Mouse (Mus musculus): ENCODE measurements around the gene Gnb2. TPM values are rescaled to one million over a fixed set of nuclear protein-coding genes. Genes with fewer than 3 reads are reported as not detected.

Gnb2 gene
- polyA plus RNA-seq, 1 experiment from 2014 or later: 464 TPM

- WGBS: 73% methylated on average over 10 of the region's 10 CpGs
- H3K27me3 ChIP-seq: 0 out of 2 replicates have a peak, but pooled peaks cover 5% of the 10 kb centered on the region
Measured at GRCm38 (mm10) chr5:137562965-137563364, 29.7 kb upstream of the Gnb2 start.

GRCm38 (mm10) chr5:137561556-137561955 is 28.2 kb upstream of the Gnb2 start:
- no peak overlapping the region for H3K4me3 ChIP-seq
- 75% methylated on average over 6 of the region's 6 CpGs for WGBS
- H3K4me2 ChIP-seq (replicated peaks): no peak overlapping the region
- 0 out of 2 replicates have a peak, but pooled peaks cover 5% of the 10 kb centered on the region for H3K27me3 ChIP-seq
- H3K27ac ChIP-seq (replicated peaks): no peak overlapping the region
- no peaks in the 10 kb centered on the region for H3K36me3 ChIP-seq
- H3K4me1 ChIP-seq: no peaks in the 10 kb centered on the region
- ATAC-seq (ENCODE audit: low FRiP score, low read depth): no peak
- no peak overlapping the region for H3K9ac ChIP-seq (replicated peaks)
- H3K9me3 ChIP-seq: no peaks in the 10 kb centered on the region

More at GRCm38 (mm10) chr5:137562965-137563364, 29.7 kb upstream of the Gnb2 start:
- no peaks in the 10 kb centered on the region for H3K36me3 ChIP-seq
- H3K9ac ChIP-seq (replicated peaks): no peak overlapping the region
- H3K4me1 ChIP-seq: no peaks in the 10 kb centered on the region
- no peak overlapping the region for H3K27ac ChIP-seq (replicated peaks)
- no peak overlapping the region for H3K4me2 ChIP-seq (replicated peaks)
- no peak overlapping the region for H3K4me3 ChIP-seq
- H3K9me3 ChIP-seq: no peaks in the 10 kb centered on the region
- ATAC-seq (ENCODE audit: low FRiP score, low read depth): no peak

GRCm38 (mm10) chr5:137553898-137554297 is 20.6 kb upstream of the Gnb2 start:
- H3K4me2 ChIP-seq (replicated peaks): peak overlapping the region; percentile 59
- H3K27ac ChIP-seq (replicated peaks): peak overlapping the region; percentile 68
- ATAC-seq (ENCODE audit: low FRiP score, low read depth): peak; percentile 41; the same call in 1 of the 2 replicates
- H3K4me1 ChIP-seq: peaks cover 12% of the 10 kb centered on the region; the same call in 1 of the 2 replicates
- no peaks in the 10 kb centered on the region for H3K36me3 ChIP-seq
- H3K27me3 ChIP-seq: peaks cover 7% of the 10 kb centered on the region; the same call in 1 of the 2 replicates
- H3K4me3 ChIP-seq: peak overlapping the region; percentile 62
- no peaks in the 10 kb centered on the region for H3K9me3 ChIP-seq
- peak overlapping the region; percentile 70 for H3K9ac ChIP-seq (replicated peaks)
- 57% methylated on average over 11 of the region's 11 CpGs for WGBS

GRCm38 (mm10) chr5:137553411-137553837 is 20.1 kb upstream of the Gnb2 start, which contains the start of gene Actl6b:
Gene Actl6b, plus strand, starts transcription at chr5:137553517.
- peak; percentile 94 for ATAC-seq (ENCODE audit: low FRiP score, low read depth)
- H3K27ac ChIP-seq (replicated peaks): peak within 1 kb of the TSS; percentile 68
- WGBS: under 1% methylated on average over 37 of the region's 37 CpGs

GRCm38 (mm10) chr5:137553000-137553399 is 19.7 kb upstream of the Gnb2 start:
- H3K4me3 ChIP-seq: peak overlapping the region; percentile 62
- H3K4me1 ChIP-seq: peaks cover 12% of the 10 kb centered on the region; the same call in 1 of the 2 replicates
- H3K9me3 ChIP-seq: no peaks in the 10 kb centered on the region
- no peaks in the 10 kb centered on the region for H3K36me3 ChIP-seq
- peak overlapping the region; percentile 70; the same call in 1 of the 2 replicates for H3K9ac ChIP-seq (replicated peaks)
- H3K4me2 ChIP-seq (replicated peaks): peak overlapping the region; percentile 59
- peak overlapping the region; percentile 68 for H3K27ac ChIP-seq (replicated peaks)
- 0 out of 2 replicates have a peak, but pooled peaks have one; percentile 23 for ATAC-seq (ENCODE audit: low FRiP score, low read depth)
- WGBS: 30% methylated on average over 6 of the region's 6 CpGs
- H3K27me3 ChIP-seq: peaks cover 7% of the 10 kb centered on the region; the same call in 1 of the 2 replicates

More at GRCm38 (mm10) chr5:137553411-137553837, 20.1 kb upstream of the Gnb2 start, which contains the start of gene Actl6b:
- Histone ChIP-seq H3K36me3 (no peaks in the 10 kb centered on the region), H3K9me3 (no peaks in the 10 kb centered on the region), H3K27me3 (peaks cover 7% of the 10 kb centered on the region; the same call in 1 of the 2 replicates), H3K4me3 (peak within 1 kb of the TSS; percentile 62), H3K4me1 (peaks cover 12% of the 10 kb centered on the region; the same call in 1 of the 2 replicates), H3K9ac (replicated peaks) (peak within 1 kb of the TSS; percentile 70), H3K4me2 (replicated peaks) (peak within 1 kb of the TSS; percentile 59)

- Histone ChIP-seq H3K27me3 (peaks cover 7% of the 10 kb centered on the region; the same call in 1 of the 2 replicates), H3K9me3 (no peaks in the 10 kb centered on the region), H3K4me2 (replicated peaks) (no peak overlapping the region), H3K9ac (replicated peaks) (no peak overlapping the region), H3K36me3 (no peaks in the 10 kb centered on the region), H3K4me3 (no peak overlapping the region), H3K4me1 (peaks cover 12% of the 10 kb centered on the region; the same call in 1 of the 2 replicates), H3K27ac (replicated peaks) (no peak overlapping the region)
- no peak for ATAC-seq (ENCODE audit: low FRiP score, low read depth)
- WGBS: 71% methylated on average over 5 of the region's 5 CpGs
Measured at GRCm38 (mm10) chr5:137551119-137551518, 17.8 kb upstream of the Gnb2 start.

DNA sequence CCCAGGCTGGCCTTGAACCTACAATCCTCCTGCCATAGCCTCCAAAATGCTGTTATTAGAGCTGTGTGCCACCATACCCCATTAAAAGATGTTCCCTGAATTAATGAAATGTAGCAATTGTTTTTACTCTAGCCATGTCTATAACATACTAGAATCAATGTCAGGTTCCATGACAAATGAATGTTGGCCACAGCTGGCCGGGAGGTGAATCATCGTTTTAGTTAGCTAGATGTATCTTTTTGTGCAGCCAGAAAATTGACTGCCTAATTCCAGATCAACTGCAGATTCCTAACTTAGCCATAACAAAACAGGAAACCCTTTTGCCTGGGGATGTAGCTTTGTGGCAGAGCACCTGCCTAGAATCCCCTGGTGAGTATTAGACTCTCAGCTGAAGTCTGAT is 16.5 kb upstream of the Gnb2 start:
- Histone ChIP-seq H3K4me3 (no peak overlapping the region), H3K9ac (replicated peaks) (no peak overlapping the region), H3K36me3 (no peaks in the 10 kb centered on the region), H3K4me1 (peaks cover 12% of the 10 kb centered on the region; the same call in 1 of the 2 replicates), H3K27ac (replicated peaks) (no peak overlapping the region), H3K4me2 (replicated peaks) (no peak overlapping the region), H3K9me3 (no peaks in the 10 kb centered on the region), H3K27me3 (peaks cover 5% of the 10 kb centered on the region; the same call in 1 of the 2 replicates)
- WGBS: 93% methylated on average over 2 of the region's 2 CpGs
- ATAC-seq (ENCODE audit: low FRiP score, low read depth): no peak

DNA sequence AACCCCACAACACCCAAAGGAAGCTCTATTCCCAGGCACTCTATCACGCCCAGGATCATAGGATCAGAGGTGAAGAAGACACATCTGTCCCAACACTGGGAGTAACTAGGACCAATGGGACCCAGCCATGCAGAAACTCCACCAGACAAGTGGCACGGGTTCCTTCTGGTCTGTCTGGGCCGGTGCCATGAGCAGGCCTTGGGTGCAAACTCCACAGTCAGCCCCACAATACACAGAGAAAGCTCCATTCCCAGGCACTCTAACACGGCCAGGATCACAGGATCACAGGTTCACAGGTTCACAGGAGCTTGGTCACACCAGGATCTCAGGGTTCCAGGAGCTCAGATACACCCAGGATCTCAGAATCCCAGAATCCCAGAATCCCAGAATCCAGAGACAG is 12.3 kb upstream of the Gnb2 start:
- Histone ChIP-seq H3K9me3 (no peaks in the 10 kb centered on the region), H3K4me3 (no peak overlapping the region), H3K36me3 (no peaks in the 10 kb centered on the region), H3K27me3 (no peaks in the 10 kb centered on the region), H3K4me1 (no peaks in the 10 kb centered on the region), H3K4me2 (replicated peaks) (no peak overlapping the region), H3K27ac (replicated peaks) (no peak overlapping the region), H3K9ac (replicated peaks) (no peak overlapping the region)
- WGBS: 81% methylated on average over 4 of the region's 4 CpGs
- ATAC-seq (ENCODE audit: low FRiP score, low read depth): no peak

- 77% methylated on average over 6 of the region's 6 CpGs for WGBS
- H3K9me3 ChIP-seq: no peaks in the 10 kb centered on the region
- H3K4me2 ChIP-seq (replicated peaks): no peak overlapping the region
- no peaks in the 10 kb centered on the region for H3K36me3 ChIP-seq
- H3K27me3 ChIP-seq: no peaks in the 10 kb centered on the region
- H3K4me3 ChIP-seq: no peak overlapping the region
- no peak overlapping the region for H3K27ac ChIP-seq (replicated peaks)
- H3K4me1 ChIP-seq: no peaks in the 10 kb centered on the region
- H3K9ac ChIP-seq (replicated peaks): no peak overlapping the region
- ATAC-seq (ENCODE audit: low FRiP score, low read depth): no peak
Measured at GRCm38 (mm10) chr5:137544926-137545325, 11.6 kb upstream of the Gnb2 start.

DNA sequence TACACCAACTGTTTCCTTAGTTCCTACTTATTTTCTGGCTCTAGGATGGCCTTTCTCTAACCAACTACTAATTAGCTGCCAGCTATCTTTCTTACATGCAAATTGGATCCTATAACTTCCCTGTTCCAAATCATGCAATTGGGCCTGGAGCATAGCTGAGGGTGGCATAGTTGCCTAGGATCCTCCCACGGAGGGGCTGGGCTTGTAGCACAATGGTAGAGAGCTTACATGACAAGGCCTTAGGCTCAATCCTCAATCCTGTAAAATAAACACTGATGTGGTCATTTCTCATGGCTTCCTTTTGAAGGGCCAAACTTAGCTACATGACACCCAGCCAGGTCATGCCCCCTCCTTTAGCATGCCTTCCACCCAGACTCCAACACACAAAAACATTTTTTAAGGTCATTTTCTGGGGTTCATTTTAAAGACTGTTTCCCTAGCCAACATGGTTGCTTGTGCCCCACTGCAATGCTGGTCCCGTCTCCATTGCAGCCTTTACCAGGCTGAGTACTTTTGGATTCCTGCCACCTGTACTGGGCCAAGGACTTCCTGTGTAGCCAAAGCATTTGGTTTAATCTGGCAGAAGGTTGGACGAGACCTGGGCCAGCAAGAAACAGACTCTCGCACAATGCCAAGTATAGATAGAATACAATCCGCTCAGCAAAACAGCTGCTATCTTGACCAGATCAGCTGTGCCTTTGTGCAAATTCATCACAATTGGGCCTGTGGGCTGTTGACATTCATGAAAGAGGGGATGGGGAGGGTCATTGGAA is 8.6 kb upstream of the Gnb2 start:
- no peak overlapping the region for H3K4me2 ChIP-seq (replicated peaks)
- no peaks in the 10 kb centered on the region for H3K4me1 ChIP-seq
- no peak overlapping the region for H3K27ac ChIP-seq (replicated peaks)
- no peak for ATAC-seq (ENCODE audit: low FRiP score, low read depth)
- H3K9ac ChIP-seq (replicated peaks): no peak overlapping the region
- 79% methylated on average over 5 of the region's 5 CpGs for WGBS
- H3K4me3 ChIP-seq: no peak overlapping the region
- no peaks in the 10 kb centered on the region for H3K9me3 ChIP-seq
- no peaks in the 10 kb centered on the region for H3K27me3 ChIP-seq
- no peaks in the 10 kb centered on the region for H3K36me3 ChIP-seq

DNA sequence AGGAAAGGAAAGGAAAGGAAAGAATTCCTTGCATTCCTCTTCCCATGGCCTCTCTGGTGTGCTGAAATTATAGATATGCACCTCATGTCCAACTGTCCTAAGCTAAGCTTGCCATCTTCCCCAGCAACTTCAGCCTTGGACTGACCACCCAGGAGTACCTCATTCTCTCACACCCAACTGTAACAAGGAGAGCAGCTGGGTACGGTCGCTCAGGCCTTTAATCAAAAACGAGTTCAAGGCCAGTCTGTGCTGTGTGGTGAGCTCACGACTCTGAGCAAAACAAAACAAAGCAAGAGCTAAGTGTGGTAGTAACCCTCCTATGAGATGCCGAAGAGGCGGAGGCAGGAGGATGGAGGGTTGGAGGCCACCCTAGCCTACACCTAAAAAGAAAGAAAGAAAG is 7.7 kb upstream of the Gnb2 start:
- H3K4me1 ChIP-seq: no peaks in the 10 kb centered on the region
- H3K9ac ChIP-seq (replicated peaks): no peak overlapping the region
- no peaks in the 10 kb centered on the region for H3K9me3 ChIP-seq

GRCm38 (mm10) chr5:137539291-137539801 is 6.0 kb upstream of the Gnb2 start:
- H3K4me2 ChIP-seq (replicated peaks): no peak overlapping the region
- H3K27me3 ChIP-seq: no peaks in the 10 kb centered on the region
- no peaks in the 10 kb centered on the region for H3K36me3 ChIP-seq
- H3K9me3 ChIP-seq: no peaks in the 10 kb centered on the region
- no peaks in the 10 kb centered on the region for H3K4me1 ChIP-seq
- no peak for ATAC-seq (ENCODE audit: low FRiP score, low read depth)
- no peak overlapping the region for H3K9ac ChIP-seq (replicated peaks)
- H3K27ac ChIP-seq (replicated peaks): no peak overlapping the region
- 78% methylated on average over 7 of the region's 7 CpGs for WGBS
- H3K4me3 ChIP-seq: no peak overlapping the region

More for the DNA sequence above, 7.7 kb upstream of the Gnb2 start:
- no peak overlapping the region for H3K4me2 ChIP-seq (replicated peaks)
- H3K36me3 ChIP-seq: no peaks in the 10 kb centered on the region
- no peak overlapping the region for H3K4me3 ChIP-seq
- WGBS: 71% methylated on average over 6 of the region's 6 CpGs
- H3K27me3 ChIP-seq: no peaks in the 10 kb centered on the region
- H3K27ac ChIP-seq (replicated peaks): no peak overlapping the region
- ATAC-seq (ENCODE audit: low FRiP score, low read depth): no peak
